Mouse (Mus musculus): Measurements from ENCODE around the gene Foxp1. TPM values are rescaled to one million over a fixed set of nuclear protein-coding genes. Genes with fewer than 3 reads are reported as not detected.

The Foxp1 gene
- polyA plus RNA-seq, 1 experiment from 2014 or later: 110 TPM

- no peaks in the 10 kb centered on the region for H3K36me3 ChIP-seq (ENCODE audit: control insufficient read depth, insufficient read depth, low read length)
- no peaks in the 10 kb centered on the region for H3K27me3 ChIP-seq (ENCODE audit: control insufficient read depth, insufficient read depth, low read length)
- H3K4me3 ChIP-seq (ENCODE audit: low read depth, low read length): no peak overlapping the region
- no peak overlapping the region for H3K9ac ChIP-seq (ENCODE audit: low read depth, low read length)
- H3K9me3 ChIP-seq (replicated peaks; ENCODE audit: control insufficient read depth, low read length): no peaks in the 10 kb centered on the region
- 71% methylated on average over 19 of the region's 19 CpGs for WGBS (ENCODE audit: insufficient replicate concordance)
- peaks cover 29% of the 10 kb centered on the region for H3K4me1 ChIP-seq (ENCODE audit: control insufficient read depth, insufficient read depth, low read length)
- no peak for ATAC-seq (replicated peaks; ENCODE audit: insufficient number of reproducible peaks, low FRiP score, low TSS enrichment)
- no peak overlapping the region for H3K4me2 ChIP-seq
- no peak overlapping the region for H3K27ac ChIP-seq (ENCODE audit: low read depth, low read length)
Measured at GRCm38 (mm10) chr6:99374448-99375271, 147.9 kb downstream of the Foxp1 start.

GRCm38 (mm10) chr6:99372427-99372826 is 150.1 kb downstream of the Foxp1 start:
- no peak for ATAC-seq (replicated peaks; ENCODE audit: insufficient number of reproducible peaks, low FRiP score, low TSS enrichment)
- H3K4me2 ChIP-seq: no peak overlapping the region
- H3K27me3 ChIP-seq (ENCODE audit: control insufficient read depth, insufficient read depth, low read length): no peaks in the 10 kb centered on the region
- H3K36me3 ChIP-seq (ENCODE audit: control insufficient read depth, insufficient read depth, low read length): no peaks in the 10 kb centered on the region
- no peak overlapping the region for H3K27ac ChIP-seq (ENCODE audit: low read depth, low read length)
- no peaks in the 10 kb centered on the region for H3K9me3 ChIP-seq (replicated peaks; ENCODE audit: control insufficient read depth, low read length)
- H3K9ac ChIP-seq (ENCODE audit: low read depth, low read length): no peak overlapping the region
- 47% methylated on average over 5 of the region's 5 CpGs for WGBS (ENCODE audit: insufficient replicate concordance)
- no peak overlapping the region for H3K4me3 ChIP-seq (ENCODE audit: low read depth, low read length)
- peaks cover 31% of the 10 kb centered on the region for H3K4me1 ChIP-seq (ENCODE audit: control insufficient read depth, insufficient read depth, low read length)

DNA sequence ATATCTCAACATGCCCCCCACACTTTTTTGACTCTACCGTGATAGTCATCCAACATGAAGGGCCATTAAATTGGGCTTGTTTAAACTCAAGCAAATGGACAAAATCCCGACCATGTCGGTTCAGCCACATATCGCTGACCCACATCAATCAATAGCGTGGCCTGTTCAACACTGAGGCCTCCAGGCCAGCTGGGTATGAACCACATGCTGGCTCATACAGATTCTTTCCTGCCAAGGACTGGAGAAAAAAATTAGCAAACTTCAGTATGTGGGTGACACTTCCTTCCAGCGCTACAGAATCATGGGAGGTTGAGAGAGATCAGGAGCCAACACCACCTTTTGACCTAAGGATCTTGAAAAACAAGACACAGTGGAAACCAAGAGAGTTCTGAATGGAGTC is 150.5 kb downstream of the Foxp1 start:
- Histone ChIP-seq H3K9me3 (replicated peaks; ENCODE audit: control insufficient read depth, low read length) (no peaks in the 10 kb centered on the region), H3K27ac (ENCODE audit: low read depth, low read length) (no peak overlapping the region), H3K36me3 (ENCODE audit: control insufficient read depth, insufficient read depth, low read length) (no peaks in the 10 kb centered on the region), H3K9ac (ENCODE audit: low read depth, low read length) (no peak overlapping the region), H3K4me1 (ENCODE audit: control insufficient read depth, insufficient read depth, low read length) (peaks cover 27% of the 10 kb centered on the region), H3K4me3 (ENCODE audit: low read depth, low read length) (no peak overlapping the region), H3K4me2 (no peak overlapping the region), H3K27me3 (ENCODE audit: control insufficient read depth, insufficient read depth, low read length) (no peaks in the 10 kb centered on the region)
- WGBS (ENCODE audit: insufficient replicate concordance): 84% methylated on average over 6 of the region's 6 CpGs
- no peak for ATAC-seq (replicated peaks; ENCODE audit: insufficient number of reproducible peaks, low FRiP score, low TSS enrichment)

DNA sequence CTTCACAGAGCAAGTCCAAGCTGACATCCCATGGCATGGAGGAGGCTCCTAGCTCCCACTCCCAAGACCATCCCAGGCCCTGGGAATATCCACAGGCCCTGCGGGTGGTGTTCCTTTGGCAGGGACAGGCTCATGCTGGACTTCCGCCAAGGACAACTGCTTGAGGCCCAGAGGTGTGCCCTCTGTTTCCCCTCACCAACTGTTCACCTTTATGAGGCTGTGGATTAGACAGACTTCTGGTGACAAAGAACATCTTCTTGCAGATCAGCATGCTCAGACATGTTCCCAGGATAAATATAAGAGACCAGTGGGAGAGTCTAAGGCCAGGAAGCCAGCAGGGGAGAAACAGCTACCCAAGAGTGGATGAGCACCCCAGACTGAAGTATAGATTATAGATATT is 152.6 kb downstream of the Foxp1 start:
- WGBS (ENCODE audit: insufficient replicate concordance): 72% methylated on average over 2 of the region's 2 CpGs
- Histone ChIP-seq H3K4me2 (no peak overlapping the region), H3K9me3 (replicated peaks; ENCODE audit: control insufficient read depth, low read length) (no peaks in the 10 kb centered on the region), H3K27me3 (ENCODE audit: control insufficient read depth, insufficient read depth, low read length) (no peaks in the 10 kb centered on the region), H3K27ac (ENCODE audit: low read depth, low read length) (no peak overlapping the region), H3K9ac (ENCODE audit: low read depth, low read length) (no peak overlapping the region), H3K4me3 (ENCODE audit: low read depth, low read length) (no peak overlapping the region), H3K4me1 (ENCODE audit: control insufficient read depth, insufficient read depth, low read length) (peaks cover 12% of the 10 kb centered on the region), H3K36me3 (ENCODE audit: control insufficient read depth, insufficient read depth, low read length) (no peaks in the 10 kb centered on the region)
- ATAC-seq (replicated peaks; ENCODE audit: insufficient number of reproducible peaks, low FRiP score, low TSS enrichment): no peak

GRCm38 (mm10) chr6:99369156-99369555 is 153.4 kb downstream of the Foxp1 start:
- Histone ChIP-seq H3K27me3 (ENCODE audit: control insufficient read depth, insufficient read depth, low read length) (no peaks in the 10 kb centered on the region), H3K36me3 (ENCODE audit: control insufficient read depth, insufficient read depth, low read length) (no peaks in the 10 kb centered on the region), H3K4me2 (no peak overlapping the region), H3K4me3 (ENCODE audit: low read depth, low read length) (no peak overlapping the region), H3K27ac (ENCODE audit: low read depth, low read length) (no peak overlapping the region), H3K9me3 (replicated peaks; ENCODE audit: control insufficient read depth, low read length) (no peaks in the 10 kb centered on the region), H3K4me1 (ENCODE audit: control insufficient read depth, insufficient read depth, low read length) (peaks cover 6% of the 10 kb centered on the region; the same call in 1 of the 2 replicates), H3K9ac (ENCODE audit: low read depth, low read length) (no peak overlapping the region)
- WGBS (ENCODE audit: insufficient replicate concordance): 84% methylated on average over 3 of the region's 3 CpGs
- no peak for ATAC-seq (replicated peaks; ENCODE audit: insufficient number of reproducible peaks, low FRiP score, low TSS enrichment)

GRCm38 (mm10) chr6:99368118-99368753 is 154.3 kb downstream of the Foxp1 start:
- no peak for ATAC-seq (replicated peaks; ENCODE audit: insufficient number of reproducible peaks, low FRiP score, low TSS enrichment)
- no peak overlapping the region for H3K4me2 ChIP-seq
- WGBS (ENCODE audit: insufficient replicate concordance): 44% methylated on average over 4 of the region's 4 CpGs

GRCm38 (mm10) chr6:99364545-99364944 is 158.0 kb downstream of the Foxp1 start:
- peaks cover 13% of the 10 kb centered on the region; the same call in 1 of the 2 replicates for H3K4me1 ChIP-seq (ENCODE audit: control insufficient read depth, insufficient read depth, low read length)
- no peaks in the 10 kb centered on the region for H3K27me3 ChIP-seq (ENCODE audit: control insufficient read depth, insufficient read depth, low read length)
- H3K9ac ChIP-seq (ENCODE audit: low read depth, low read length): no peak overlapping the region
- no peak for ATAC-seq (replicated peaks; ENCODE audit: insufficient number of reproducible peaks, low FRiP score, low TSS enrichment)
- no peak overlapping the region for H3K4me2 ChIP-seq
- 63% methylated on average over 6 of the region's 6 CpGs for WGBS (ENCODE audit: insufficient replicate concordance)
- no peak overlapping the region for H3K4me3 ChIP-seq (ENCODE audit: low read depth, low read length)
- no peak overlapping the region for H3K27ac ChIP-seq (ENCODE audit: low read depth, low read length)
- H3K9me3 ChIP-seq (replicated peaks; ENCODE audit: control insufficient read depth, low read length): no peaks in the 10 kb centered on the region
- no peaks in the 10 kb centered on the region for H3K36me3 ChIP-seq (ENCODE audit: control insufficient read depth, insufficient read depth, low read length)

More at GRCm38 (mm10) chr6:99368118-99368753, 154.3 kb downstream of the Foxp1 start:
- Histone ChIP-seq H3K27ac (ENCODE audit: low read depth, low read length) (no peak overlapping the region), H3K36me3 (ENCODE audit: control insufficient read depth, insufficient read depth, low read length) (no peaks in the 10 kb centered on the region), H3K9me3 (replicated peaks; ENCODE audit: control insufficient read depth, low read length) (no peaks in the 10 kb centered on the region), H3K4me1 (ENCODE audit: control insufficient read depth, insufficient read depth, low read length) (peaks cover 6% of the 10 kb centered on the region; the same call in 1 of the 2 replicates), H3K9ac (ENCODE audit: low read depth, low read length) (no peak overlapping the region), H3K4me3 (ENCODE audit: low read depth, low read length) (no peak overlapping the region), H3K27me3 (ENCODE audit: control insufficient read depth, insufficient read depth, low read length) (no peaks in the 10 kb centered on the region)

DNA sequence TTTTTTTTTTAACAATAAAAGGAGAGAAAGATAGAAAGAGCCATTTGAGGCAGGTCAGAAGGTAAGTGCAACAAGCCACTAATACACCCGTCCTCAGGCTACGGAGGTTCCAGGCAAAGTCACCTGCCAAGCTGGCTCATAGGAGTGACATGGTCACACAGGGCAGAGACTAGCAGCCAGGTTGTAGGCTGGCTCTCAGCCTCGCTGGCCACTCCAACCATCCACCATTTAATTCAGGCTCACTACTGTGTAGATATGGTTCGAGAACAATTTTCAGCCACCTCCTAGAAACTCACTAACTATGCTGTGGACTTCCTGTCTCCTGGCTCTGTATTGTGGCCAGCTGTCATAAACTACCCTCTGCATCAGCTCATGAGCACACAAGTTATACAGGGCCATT is 161.9 kb downstream of the Foxp1 start:
- Histone ChIP-seq H3K36me3 (ENCODE audit: control insufficient read depth, insufficient read depth, low read length) (no peaks in the 10 kb centered on the region), H3K27ac (ENCODE audit: low read depth, low read length) (peak overlapping the region; percentile 22; the same call in 1 of the 2 replicates), H3K9me3 (replicated peaks; ENCODE audit: control insufficient read depth, low read length) (no peaks in the 10 kb centered on the region), H3K4me1 (ENCODE audit: control insufficient read depth, insufficient read depth, low read length) (peaks cover 12% of the 10 kb centered on the region), H3K4me3 (ENCODE audit: low read depth, low read length) (no peak overlapping the region), H3K4me2 (no peak overlapping the region), H3K27me3 (ENCODE audit: control insufficient read depth, insufficient read depth, low read length) (no peaks in the 10 kb centered on the region), H3K9ac (ENCODE audit: low read depth, low read length) (no peak overlapping the region)
- 75% methylated on average over 4 of the region's 4 CpGs for WGBS (ENCODE audit: insufficient replicate concordance)
- no peak for ATAC-seq (replicated peaks; ENCODE audit: insufficient number of reproducible peaks, low FRiP score, low TSS enrichment)
